Mouse (Mus musculus) midbrain, postnatal 0 days (tissue): ENCODE results near the gene Rfpl4. TPM values are rescaled to one million over a fixed set of nuclear protein-coding genes. Genes with fewer than 3 reads are reported as not detected.

Experiments used
- ATAC-seq: fragments of 200-750 bp; cut with Nextera tagmentation; 2 replicates; pipeline ENCODE4 v1.8.0; 2017; ENCODE audit warnings: moderate number of reproducible peaks, mild to moderate bottlenecking, moderate TSS enrichment, moderate library complexity; ENCODE audit not compliant: low FRiP score
- DNase-seq: peaks from one replicate; pipeline ENCODE4 v3.0.0-alpha.2; 2015; ENCODE audit warnings: low spot score
- H3K27ac ChIP-seq: fragments of 300-500 bp; sonication (generic); 2 replicates; pipeline ENCODE4 v1.5.1; 2014; ENCODE audit warnings: low read depth, mild to moderate bottlenecking, low read length, mixed read lengths
- H3K27me3 ChIP-seq: fragments of 300-500 bp; sonication (generic); 2 replicates; pipeline ENCODE4 v1.6.1; 2014; ENCODE audit warnings: low read length, control low read depth, mixed read lengths; ENCODE audit not compliant: insufficient read depth
- H3K36me3 ChIP-seq: fragments of 300-500 bp; sonication (generic); 2 replicates; pipeline ENCODE4 v1.6.1; 2014; ENCODE audit warnings: low read length, control low read depth, mixed read lengths; ENCODE audit not compliant: insufficient read depth
- H3K4me1 ChIP-seq: fragments of 300-500 bp; sonication (generic); 2 replicates; pipeline ENCODE4 v1.6.1; 2014; ENCODE audit warnings: mild to moderate bottlenecking, control low read depth, antibody characterized with exemption, low read length, mixed read lengths; ENCODE audit not compliant: insufficient read depth
- H3K4me2 ChIP-seq: fragments of 300-500 bp; sonication (generic); 2 replicates; pipeline ENCODE4 v1.6.1; 2014; ENCODE audit warnings: low read depth, mild to moderate bottlenecking, low read length, mixed read lengths; ENCODE audit not compliant: poor library complexity, severe bottlenecking
- H3K4me3 ChIP-seq: fragments of 300-500 bp; sonication (generic); 2 replicates; pipeline ENCODE4 v1.5.1; 2014; ENCODE audit warnings: low read depth, mild to moderate bottlenecking, low read length, moderate library complexity
- H3K9ac ChIP-seq: fragments of 300-500 bp; sonication (generic); replicated peaks from 2 replicates; pipeline ENCODE4 v1.6.1; 2014; ENCODE audit warnings: mild to moderate bottlenecking, low read length, moderate library complexity, mixed read lengths; ENCODE audit not compliant: poor library complexity, severe bottlenecking
- H3K9me3 ChIP-seq: fragments of 300-500 bp; sonication (generic); 2 replicates; pipeline ENCODE4 v1.6.1; 2016; ENCODE audit warnings: low read length, control low read depth
- CTCF ChIP-seq: IDR thresholded peaks from 2 replicates; pipeline ENCODE4 v1.5.1; 2016; ENCODE audit warnings: antibody characterized with exemption, mild to moderate bottlenecking
- WGBS: fragments of 180-500 bp; shearing (Covaris S2); extraction: QIAGEN DNeasy Blood & Tissue Kit; methylation state at CpG from one replicate; pipeline ENCODE4 v1.1.7; 2014; 5-methylcytosine and 5-hydroxymethylcytosine counted together
- microRNA-seq: library from miRNA; unstranded; fragments of <30 nt; microRNA quantifications from one replicate; pipeline ENCODE4, GENCODE M21; 2016; ENCODE audit warnings: borderline number of aligned reads
- polyA plus RNA-seq: library from polyadenylated mRNA; unstranded; fragments of >200 nt; fragmentation: Nextera tagmentation; extraction: Ambion mirVana; gene quantifications from 2 replicates; pipeline ENCODE4 v1.2.1, GENCODE M21; 2015
- total RNA-seq: library from RNA; depleted of rRNA; stranded (reverse); fragments of >200 nt; gene quantifications from 2 replicates; pipeline ENCODE4 v1.2.3, GENCODE M21; 2014; rRNA removed

Rfpl4 gene
- total and polyA plus RNA-seq, 2 experiments from 2014 or later, result not detected

GRCm38 (mm10) chr7:5060944-5061773, 55.6 kb downstream of the Rfpl4 start:
- peak overlapping the region; percentile 95 for H3K27ac ChIP-seq
- peak overlapping the region; percentile 81 for H3K9ac ChIP-seq
- H3K27me3 ChIP-seq, result no peaks in the 10 kb centered on the region
- no peaks in the 10 kb centered on the region for H3K36me3 ChIP-seq
- ATAC-seq (peak; percentile 91), DNase-seq (peak; percentile 99)
- H3K4me1 ChIP-seq, result peaks cover 18% of the 10 kb centered on the region; the same call in 1 of the 2 replicates
- peak overlapping the region; percentile 88 for H3K4me2 ChIP-seq
- peak overlapping the region; percentile 70 for H3K4me3 ChIP-seq
- TF ChIP-seq CTCF, result peak; percentile 81
- under 1% methylated on average over 60 of the region's 60 CpGs for WGBS
- H3K9me3 ChIP-seq, result no peaks in the 10 kb centered on the region

- ATAC-seq (no peak), DNase-seq (peak; percentile 92)
- H3K4me1 ChIP-seq, result peaks cover 15% of the 10 kb centered on the region; the same call in 1 of the 2 replicates
- peak overlapping the region; percentile 95 for H3K27ac ChIP-seq
- H3K9ac ChIP-seq, result peak overlapping the region; percentile 81
- H3K4me2 ChIP-seq, result peak overlapping the region; percentile 88
- no peaks in the 10 kb centered on the region for H3K36me3 ChIP-seq
- H3K4me3 ChIP-seq, result peak overlapping the region; percentile 70
- H3K9me3 ChIP-seq, result no peaks in the 10 kb centered on the region
- no peaks in the 10 kb centered on the region; the same call in 1 of the 2 replicates for H3K27me3 ChIP-seq
- TF ChIP-seq CTCF, result peak; percentile 79
- WGBS, result 2% methylated on average over 27 of the region's 27 CpGs
Observed at GRCm38 (mm10) chr7:5060239-5060731, 56.5 kb downstream of the Rfpl4 start.

Small RNA genes lying within 50 kb of the gene (microRNA-seq; reads per million reads assigned to microRNA genes)
- gene Gm26217, result not detected

Other genes with a start within 250 kb of the Rfpl4 start
- 1.0 and 2.0 TPM in 2 replicates for gene Isoc2b, start 246.7 kb downstream of the Rfpl4 start, total RNA-seq
- gene Isoc2b, start 246.7 kb downstream of the Rfpl4 start, polyA plus RNA-seq, result 3.7 and 5.8 TPM in 2 replicates
- 5.8 and 7.7 TPM in 2 replicates for gene Isoc2a, start 239.8 kb downstream of the Rfpl4 start, total RNA-seq
- gene Isoc2a, start 239.8 kb downstream of the Rfpl4 start, polyA plus RNA-seq, result 0.38 and 0.52 TPM in 2 replicates
- gene Gm36210, start 210.4 kb downstream of the Rfpl4 start, total RNA-seq, result 0.57 TPM in 1 of 2 replicates, not detected in the other
- gene Gm36210, start 210.4 kb downstream of the Rfpl4 start, polyA plus RNA-seq, result 0.32 and 0.43 TPM in 2 replicates
- gene Zfp628, start 201.7 kb downstream of the Rfpl4 start, total RNA-seq, result 10.6 and 12.3 TPM in 2 replicates
- gene Zfp628, start 201.7 kb downstream of the Rfpl4 start, polyA plus RNA-seq, result 5.1 and 5.6 TPM in 2 replicates
- 44.8 and 49.7 TPM in 2 replicates for gene Nat14, start 194.9 kb downstream of the Rfpl4 start, total RNA-seq
- 33.2 and 35.9 TPM in 2 replicates for gene Nat14, start 194.9 kb downstream of the Rfpl4 start, polyA plus RNA-seq
- gene Ssc5d, start 191.2 kb downstream of the Rfpl4 start, total RNA-seq, result 1.9 and 3.4 TPM in 2 replicates
- gene Ssc5d, start 191.2 kb downstream of the Rfpl4 start, polyA plus RNA-seq, result 1.2 and 1.6 TPM in 2 replicates
- 0.49 TPM in 1 of 2 replicates, not detected in the other for gene Sbk2, start 152.5 kb downstream of the Rfpl4 start, total RNA-seq
- 0.20 TPM in 1 of 2 replicates, not detected in the other for gene Sbk2, start 152.5 kb downstream of the Rfpl4 start, polyA plus RNA-seq
- gene Sbk3, start 145.8 kb downstream of the Rfpl4 start, total RNA-seq, result 0.49 and 1.8 TPM in 2 replicates
- 0.45 and 0.46 TPM in 2 replicates for gene Sbk3, start 145.8 kb downstream of the Rfpl4 start, polyA plus RNA-seq
- 53.2 and 54.3 TPM in 2 replicates for gene Zfp579, start 120.8 kb downstream of the Rfpl4 start, total RNA-seq
- gene Zfp579, start 120.8 kb downstream of the Rfpl4 start, polyA plus RNA-seq, result 43.1 and 43.3 TPM in 2 replicates
- gene Zfp524, start 102.5 kb downstream of the Rfpl4 start, total RNA-seq, result 3.9 and 7.3 TPM in 2 replicates
- 2.9 and 3.5 TPM in 2 replicates for gene Zfp524, start 102.5 kb downstream of the Rfpl4 start, polyA plus RNA-seq
- gene Fiz1, start 102.3 kb downstream of the Rfpl4 start, total RNA-seq, result 35.5 and 36.1 TPM in 2 replicates
- 22.8 and 25.7 TPM in 2 replicates for gene Fiz1, start 102.3 kb downstream of the Rfpl4 start, polyA plus RNA-seq
- gene Gm44973, start 101.5 kb downstream of the Rfpl4 start, total RNA-seq, result not detected in 2 replicates
- 1.2 and 2.6 TPM in 2 replicates for gene Gm44973, start 101.5 kb downstream of the Rfpl4 start, polyA plus RNA-seq
- 35.0 and 48.4 TPM in 2 replicates for gene Zfp865, start 96.6 kb downstream of the Rfpl4 start, total RNA-seq
- gene Zfp865, start 96.6 kb downstream of the Rfpl4 start, polyA plus RNA-seq, result 5.5 and 6.8 TPM in 2 replicates
- 65.6 and 68.8 TPM in 2 replicates for gene Ccdc106, start 96.4 kb downstream of the Rfpl4 start, total RNA-seq
- 75.4 and 77.3 TPM in 2 replicates for gene Ccdc106, start 96.4 kb downstream of the Rfpl4 start, polyA plus RNA-seq
- gene 4632433K11Rik, start 82.8 kb downstream of the Rfpl4 start, total RNA-seq, result not detected in 2 replicates
- not detected in 2 replicates for gene 4632433K11Rik, start 82.8 kb downstream of the Rfpl4 start, polyA plus RNA-seq
- gene Zfp784, start 78.5 kb downstream of the Rfpl4 start, total RNA-seq, result 5.0 and 8.0 TPM in 2 replicates
- 4.3 and 5.4 TPM in 2 replicates for gene Zfp784, start 78.5 kb downstream of the Rfpl4 start, polyA plus RNA-seq
- 55.6 and 77.7 TPM in 2 replicates for gene Zfp580, start 65.4 kb downstream of the Rfpl4 start, total RNA-seq
- 154 and 157 TPM in 2 replicates for gene Zfp580, start 65.4 kb downstream of the Rfpl4 start, polyA plus RNA-seq
- 157 and 161 TPM in 2 replicates for gene U2af2, start 54.8 kb downstream of the Rfpl4 start, total RNA-seq
- gene U2af2, start 54.8 kb downstream of the Rfpl4 start, polyA plus RNA-seq, result 74.7 and 78.2 TPM in 2 replicates
- gene Epn1, start 36.7 kb downstream of the Rfpl4 start, total RNA-seq, result 399 and 484 TPM in 2 replicates
- 130 and 134 TPM in 2 replicates for gene Epn1, start 36.7 kb downstream of the Rfpl4 start, polyA plus RNA-seq
- 1.3 TPM in 1 of 2 replicates, not detected in the other for gene Rasl2-9, start 9.0 kb upstream of the Rfpl4 start, total RNA-seq
- 0.57 and 0.72 TPM in 2 replicates for gene Rasl2-9, start 9.0 kb upstream of the Rfpl4 start, polyA plus RNA-seq
- not detected in 2 replicates for gene Vmn1r55, start 32.7 kb upstream of the Rfpl4 start, total RNA-seq
- gene Vmn1r55, start 32.7 kb upstream of the Rfpl4 start, polyA plus RNA-seq, result not detected in 2 replicates
- not detected in 2 replicates for gene Vmn1r56, start 79.8 kb upstream of the Rfpl4 start, total RNA-seq
- gene Vmn1r56, start 79.8 kb upstream of the Rfpl4 start, polyA plus RNA-seq, result not detected in 2 replicates
- not detected in 2 replicates for gene Vmn1r57, start 101.5 kb upstream of the Rfpl4 start, total RNA-seq
- not detected in 2 replicates for gene Vmn1r57, start 101.5 kb upstream of the Rfpl4 start, polyA plus RNA-seq
- not detected in 2 replicates for gene Gm5065, start 233.6 kb upstream of the Rfpl4 start, total RNA-seq
- gene Gm5065, start 233.6 kb upstream of the Rfpl4 start, polyA plus RNA-seq, result not detected in 2 replicates
- gene Nlrp2, start 234.1 kb upstream of the Rfpl4 start, total RNA-seq, result not detected in 2 replicates
- not detected in 2 replicates for gene Nlrp2, start 234.1 kb upstream of the Rfpl4 start, polyA plus RNA-seq